Mouse (Mus musculus) heart, embryonic 16.5 days (tissue): ENCODE measurements around the gene Ddn. TPM values are rescaled to one million over a fixed set of nuclear protein-coding genes. Genes with fewer than 3 reads are reported as not detected.

ENCODE experiments used
- ATAC-seq: fragments of 200-750 bp; cut with Nextera tagmentation; replicated peaks from 2 replicates; pipeline ENCODE4 v1.8.0; 2017; ENCODE audit warnings: moderate number of reproducible peaks; ENCODE audit not compliant: insufficient read depth, low FRiP score; ENCODE audit errors: extremely low read depth
- H3K27ac ChIP-seq: fragments of 300-500 bp; sonication (generic); 2 replicates; pipeline ENCODE4 v1.5.1; 2014; ENCODE audit warnings: mild to moderate bottlenecking, low read length, control low read depth, moderate library complexity
- H3K27me3 ChIP-seq: fragments of 300-500 bp; sonication (generic); 2 replicates; pipeline ENCODE4 v1.6.1; 2014; ENCODE audit warnings: low read length, mixed read lengths; ENCODE audit not compliant: control insufficient read depth, insufficient read depth
- H3K36me3 ChIP-seq: fragments of 300-500 bp; sonication (generic); 2 replicates; pipeline ENCODE4 v1.6.1; 2014; ENCODE audit not compliant: control insufficient read depth, insufficient read depth
- H3K4me1 ChIP-seq: fragments of 300-500 bp; sonication (generic); 2 replicates; pipeline ENCODE4 v1.6.1; 2014; ENCODE audit warnings: low read length, mixed read lengths; ENCODE audit not compliant: control insufficient read depth, insufficient read depth
- H3K4me2 ChIP-seq: fragments of 300-500 bp; sonication (generic); 2 replicates; pipeline ENCODE4 v1.6.1; 2014; ENCODE audit warnings: low read depth, mild to moderate bottlenecking, control low read depth, low read length
- H3K4me3 ChIP-seq: fragments of 300-500 bp; sonication (generic); 2 replicates; pipeline ENCODE4 v1.5.1; 2014; ENCODE audit warnings: mild to moderate bottlenecking, control low read depth, low read length
- H3K9ac ChIP-seq: fragments of 300-500 bp; sonication (generic); 2 replicates; pipeline ENCODE4 v1.6.1; 2014; ENCODE audit warnings: low read length, control low read depth
- H3K9me3 ChIP-seq: fragments of 300-500 bp; sonication (generic); replicated peaks from 2 replicates; pipeline ENCODE4 v1.6.1; 2016; ENCODE audit warnings: low read length; ENCODE audit not compliant: control insufficient read depth
- whole genome bisulfite sequencing: fragments of 180-500 bp; shearing (Covaris S2); extraction: QIAGEN DNeasy Blood & Tissue Kit; methylation state at CpG from one replicate; pipeline ENCODE4 v1.1.7; 2014; 5-methylcytosine and 5-hydroxymethylcytosine counted together
- polyA plus RNA-seq: library from polyadenylated mRNA; unstranded; fragments of >200 nt; fragmentation: Nextera tagmentation; extraction: Ambion mirVana; gene quantifications from 2 replicates; pipeline ENCODE4 v1.2.1, GENCODE M21; 2015

Ddn gene
- polyA plus RNA-seq, 1 experiment from 2014 or later: 0.32 TPM

DNA sequence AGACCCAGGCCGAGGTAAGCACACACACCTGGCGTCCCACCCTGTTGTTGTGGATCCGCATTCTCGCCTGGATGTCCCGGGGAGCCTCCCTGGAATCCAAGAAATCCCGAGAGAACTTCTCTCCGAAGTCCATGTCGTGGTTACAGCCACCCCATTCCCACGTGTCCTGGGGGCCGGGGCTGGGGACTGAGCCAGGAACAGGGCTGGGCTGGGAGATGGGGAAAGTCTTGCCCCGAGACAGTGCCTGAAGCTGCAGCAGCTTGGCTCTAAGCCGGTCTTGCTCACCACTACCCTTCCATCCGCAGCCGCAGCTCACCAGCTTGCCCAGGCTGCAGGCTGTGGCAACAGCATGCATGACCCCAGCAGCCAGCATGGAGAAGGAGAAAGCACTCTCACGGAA is 35.2 kb downstream of the Ddn start:
- Histone ChIP-seq H3K27me3 (peaks cover 65% of the 10 kb centered on the region), H3K27ac (no peak overlapping the region), H3K4me2 (no peak overlapping the region), H3K9me3 (no peaks in the 10 kb centered on the region), H3K4me1 (peaks cover 20% of the 10 kb centered on the region), H3K9ac (no peak overlapping the region), H3K36me3 (no peaks in the 10 kb centered on the region), H3K4me3 (no peak overlapping the region)
- WGBS: 18% methylated on average over 15 of the region's 15 CpGs
- no peak for ATAC-seq

GRCm38 (mm10) chr15:98772511-98773211 is 36.6 kb downstream of the Ddn start:
- Histone ChIP-seq H3K9me3 (no peaks in the 10 kb centered on the region), H3K4me1 (peaks cover 13% of the 10 kb centered on the region), H3K4me2 (peak overlapping the region; percentile 72), H3K36me3 (no peaks in the 10 kb centered on the region), H3K27me3 (peaks cover 54% of the 10 kb centered on the region), H3K27ac (no peak overlapping the region), H3K9ac (peak overlapping the region; percentile 63), H3K4me3 (peak overlapping the region; percentile 48)
- ATAC-seq: no peak
- 4% methylated on average over 36 of the region's 36 CpGs for WGBS

DNA sequence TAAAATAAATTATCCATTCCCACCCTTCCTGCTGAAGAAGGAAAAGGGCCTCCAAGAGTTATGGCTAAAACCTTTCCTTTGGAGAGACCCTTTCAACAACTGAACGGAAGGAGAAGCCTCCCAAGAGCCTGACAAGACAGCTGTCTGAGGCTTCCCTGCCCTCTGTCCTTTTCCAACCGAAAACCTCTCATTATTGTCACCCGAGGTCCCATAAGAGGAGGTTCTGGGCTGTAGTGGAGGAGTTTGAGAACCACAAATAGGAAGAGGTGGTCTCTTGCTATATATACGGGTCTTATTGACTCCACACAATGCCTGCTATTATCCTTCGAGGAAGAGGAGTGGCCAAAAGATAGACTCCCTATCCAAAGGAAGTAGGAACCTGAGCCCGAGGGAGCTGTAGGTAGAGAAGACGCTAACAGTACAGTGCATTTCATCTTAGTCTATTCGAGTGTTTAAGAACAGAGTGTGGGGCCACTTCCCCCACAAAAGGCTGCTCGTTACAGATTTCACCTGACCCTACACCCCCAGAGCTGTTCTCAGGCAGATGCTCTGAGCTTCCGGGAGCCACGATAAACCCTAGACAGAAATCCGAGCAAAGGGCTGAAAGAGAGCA is 37.4 kb downstream of the Ddn start:
- Histone ChIP-seq H3K27me3 (peaks cover 47% of the 10 kb centered on the region), H3K36me3 (no peaks in the 10 kb centered on the region), H3K4me3 (peak overlapping the region; percentile 48), H3K4me1 (peaks cover 6% of the 10 kb centered on the region), H3K27ac (no peak overlapping the region), H3K4me2 (peak overlapping the region; percentile 72), H3K9ac (no peak overlapping the region), H3K9me3 (no peaks in the 10 kb centered on the region)
- WGBS: 17% methylated on average over 12 of the region's 12 CpGs
- ATAC-seq: no peak

DNA sequence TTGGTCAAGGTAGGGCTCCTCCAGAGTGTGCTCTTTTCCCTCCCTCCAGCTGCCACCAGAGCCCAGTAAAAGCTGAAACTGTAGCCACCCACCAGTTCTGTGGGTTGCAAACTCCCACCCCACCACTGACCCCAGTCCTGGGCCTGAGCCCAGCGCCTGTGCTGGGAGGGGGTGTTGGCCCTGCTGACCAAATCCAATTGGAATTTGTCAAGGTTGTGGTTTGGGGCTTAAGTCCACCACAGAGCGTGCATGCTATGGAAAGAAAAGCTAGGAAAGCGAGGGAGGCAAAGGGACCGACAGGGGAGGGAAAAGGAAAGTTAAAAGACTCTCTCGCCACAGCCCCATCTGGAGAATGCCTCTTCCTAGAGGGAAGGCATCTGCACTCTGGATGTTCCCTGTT is 41.0 kb downstream of the Ddn start:
- no peak overlapping the region for H3K4me2 ChIP-seq
- peaks cover 28% of the 10 kb centered on the region for H3K27me3 ChIP-seq
- no peak overlapping the region for H3K4me3 ChIP-seq
- H3K27ac ChIP-seq: no peak overlapping the region
- no peak for ATAC-seq
- H3K9ac ChIP-seq: no peak overlapping the region
- WGBS: 33% methylated on average over 5 of the region's 5 CpGs
- H3K36me3 ChIP-seq: no peaks in the 10 kb centered on the region
- no peaks in the 10 kb centered on the region for H3K9me3 ChIP-seq
- H3K4me1 ChIP-seq: peaks cover 6% of the 10 kb centered on the region

DNA sequence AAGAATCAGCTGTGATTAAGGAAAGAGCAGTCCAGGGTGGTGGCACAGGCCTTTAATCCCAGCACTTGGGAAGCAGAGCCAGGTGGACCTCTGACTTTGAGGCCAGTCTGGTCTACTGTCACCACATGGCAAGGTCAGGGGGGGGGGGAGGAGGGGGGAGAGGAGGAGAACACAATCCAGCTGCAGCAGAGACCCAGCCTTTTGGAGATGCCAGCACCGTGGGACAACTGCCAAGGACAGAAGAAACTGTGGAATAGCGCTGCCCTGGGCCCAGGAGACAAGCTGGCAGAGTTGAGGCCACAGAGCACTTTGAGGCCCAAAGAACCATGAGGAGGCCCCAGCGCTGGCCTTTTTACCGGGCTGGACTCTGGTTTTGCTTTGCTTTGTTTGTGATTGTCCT is 43.4 kb downstream of the Ddn start:
- H3K4me2 ChIP-seq: no peak overlapping the region
- no peak for ATAC-seq
- no peaks in the 10 kb centered on the region for H3K36me3 ChIP-seq
- H3K27ac ChIP-seq: no peak overlapping the region
- no peak overlapping the region for H3K4me3 ChIP-seq
- no peak overlapping the region for H3K9ac ChIP-seq
- WGBS: 75% methylated on average over 4 of the region's 4 CpGs
- no peaks in the 10 kb centered on the region for H3K9me3 ChIP-seq
- peaks cover 12% of the 10 kb centered on the region for H3K4me1 ChIP-seq
- H3K27me3 ChIP-seq: peaks cover 16% of the 10 kb centered on the region

DNA sequence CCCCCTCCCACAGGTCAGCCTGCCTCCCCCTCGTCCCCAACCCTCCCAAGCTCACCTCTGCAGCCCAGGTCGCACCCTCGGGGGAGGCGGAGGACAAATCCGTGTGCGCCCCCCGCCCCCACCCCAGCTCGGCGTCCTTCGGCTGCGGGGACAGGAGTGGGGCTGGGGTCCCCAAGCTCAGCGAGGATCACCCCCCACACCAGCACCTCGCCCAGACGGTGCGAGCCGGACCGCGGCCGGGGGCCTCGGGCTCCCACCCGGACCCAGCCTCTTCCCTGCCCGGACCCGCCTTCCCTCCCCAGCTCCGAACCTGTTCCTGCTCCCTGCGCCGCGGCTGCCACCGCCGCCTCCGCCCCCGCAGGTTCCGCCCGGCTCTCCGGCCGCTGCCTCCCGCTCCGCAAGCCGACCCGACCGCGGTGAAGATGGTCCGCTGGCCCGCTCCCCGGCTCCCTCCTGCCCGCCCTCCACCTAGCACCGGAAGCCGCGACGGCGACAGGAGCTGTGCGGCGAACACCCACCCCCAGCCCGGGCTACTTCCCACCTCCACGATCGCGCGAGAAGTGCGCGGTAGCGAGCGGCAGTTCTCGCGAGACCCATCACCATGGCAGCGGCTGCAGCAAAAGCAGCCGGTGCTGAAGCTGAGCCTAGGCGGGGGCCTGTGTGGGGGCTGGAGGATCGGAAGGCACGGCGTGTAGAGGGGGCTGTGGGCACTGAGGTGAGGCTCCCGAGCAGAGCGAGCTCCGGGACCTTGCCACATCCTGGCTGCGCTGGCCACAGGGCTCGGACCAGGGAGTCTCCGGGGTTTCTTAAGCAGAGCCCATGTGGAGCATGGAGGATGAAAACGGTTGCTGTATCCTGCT is 46.4 kb downstream of the Ddn start, which contains the start of gene Arf3:
Gene Arf3 (minus strand): TSS at position 545 of the 860 bp plus-strand sequence.
- no peaks in the 10 kb centered on the region for H3K9me3 ChIP-seq
- peak within 1 kb of the TSS; percentile 99 for H3K4me3 ChIP-seq
- H3K36me3 ChIP-seq: 0 out of 2 replicates have a peak, but pooled peaks cover 7% of the 10 kb centered on the region
- WGBS: under 1% methylated on average over 75 of the region's 76 CpGs
- H3K4me2 ChIP-seq: peak within 1 kb of the TSS; percentile 84
- peaks cover 9% of the 10 kb centered on the region for H3K27me3 ChIP-seq
- H3K27ac ChIP-seq: peak within 1 kb of the TSS; percentile 85
- H3K4me1 ChIP-seq: peaks cover 12% of the 10 kb centered on the region
- H3K9ac ChIP-seq: peak within 1 kb of the TSS; percentile 86
- ATAC-seq: peak; percentile 94

DNA sequence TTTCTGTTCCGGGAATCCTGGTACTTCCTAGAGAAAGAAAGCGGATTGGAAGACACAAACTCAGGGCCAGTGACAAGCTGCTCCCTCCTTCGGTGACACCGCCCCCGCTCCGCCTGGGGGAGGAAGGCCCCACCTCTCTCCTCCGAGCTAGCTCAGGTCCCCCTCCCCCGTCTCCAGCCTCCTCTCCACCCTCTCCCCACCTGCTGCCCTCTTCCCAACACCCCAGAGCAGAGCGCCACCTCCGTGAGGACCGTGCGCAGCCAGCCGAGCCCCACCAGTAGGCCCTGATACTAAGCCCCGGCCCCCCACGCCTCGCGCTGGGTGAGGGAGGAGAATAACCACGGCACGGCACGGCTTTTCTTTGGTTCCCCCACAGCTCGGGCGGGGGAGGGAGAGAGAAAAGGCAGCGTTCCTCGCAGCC is 47.1 kb downstream of the Ddn start:
- WGBS: under 1% methylated on average over 22 of the region's 24 CpGs
- peak; percentile 72 for ATAC-seq
- Histone ChIP-seq H3K9ac (peak overlapping the region; percentile 86), H3K4me3 (peak overlapping the region; percentile 99), H3K27me3 (peaks cover 9% of the 10 kb centered on the region), H3K4me2 (peak overlapping the region; percentile 84), H3K36me3 (0 out of 2 replicates have a peak, but pooled peaks cover 7% of the 10 kb centered on the region), H3K27ac (peak overlapping the region; percentile 85), H3K9me3 (no peaks in the 10 kb centered on the region), H3K4me1 (peaks cover 12% of the 10 kb centered on the region)

- Histone ChIP-seq H3K9me3 (no peaks in the 10 kb centered on the region), H3K4me3 (no peak overlapping the region), H3K9ac (no peak overlapping the region), H3K4me1 (no peaks in the 10 kb centered on the region), H3K4me2 (no peak overlapping the region), H3K27me3 (no peaks in the 10 kb centered on the region), H3K36me3 (0 out of 2 replicates have a peak, but pooled peaks cover 2% of the 10 kb centered on the region), H3K27ac (no peak overlapping the region)
- 81% methylated on average over 2 of the region's 2 CpGs for WGBS
- no peak for ATAC-seq
These were observed 55.2 kb downstream of the Ddn start for GRCm38 (mm10) chr15:98754125-98754524.
